Comparison of ENCODE assay signal across 10 mouse cellular contexts in the genomic region with DNA sequence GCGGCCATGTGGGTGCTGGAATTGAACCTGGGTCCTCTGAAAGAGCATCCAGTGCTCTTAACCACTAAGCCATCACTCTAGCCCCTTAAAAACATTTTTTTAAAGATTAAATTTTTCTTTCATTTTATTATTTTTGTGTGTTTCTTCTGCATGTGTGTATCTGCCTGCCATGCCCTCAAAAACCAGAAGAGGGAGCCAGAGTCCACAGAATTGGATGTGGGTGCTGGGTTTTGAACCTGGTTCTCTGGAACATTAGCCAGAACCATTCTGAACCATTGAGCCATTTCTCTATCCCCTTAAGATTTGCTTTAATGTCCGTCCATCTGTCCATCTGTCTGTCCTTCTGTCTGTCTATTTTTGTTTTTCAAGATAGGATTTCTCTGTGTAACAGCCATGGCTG. TPM values are rescaled to one million over a fixed set of nuclear protein-coding genes. Genes with fewer than 3 reads are reported as not detected.
DNase-seq lines count a peak whose midpoint lies in the region; ATAC-seq lines count a peak whose summit lies in the region.
"Had no signal": no experiment of that assay in that cellular context is flagged by ENCODE, and none has a peak within 500 bp of the region (broad histone marks: within the 10 kb centered on the region; RNA-seq: fewer than 3 reads in every experiment).

No protein-coding gene starts in this region.

- H3K27me3 ChIP-seq in liver, embryonic 13.5 days: no peaks in the 10 kb centered on the region
- no peaks in the 10 kb centered on the region; the same call in 1 of the 2 replicates for H3K27me3 ChIP-seq in splenic B cell, adult 2 months (ENCODE audit: control insufficient read depth, insufficient read depth, low read length, poor library complexity, severe bottlenecking)
- H3K27me3 ChIP-seq: limb, embryonic 15.5 days; stomach, embryonic 15.5 days had no signal

- H3K4me2 ChIP-seq in liver, embryonic 13.5 days: no peak overlapping the region
- H3K4me2 ChIP-seq: limb, embryonic 15.5 days; stomach, embryonic 15.5 days had no signal

- H3K27ac ChIP-seq in liver, embryonic 13.5 days: no peak overlapping the region
- H3K27ac ChIP-seq: limb, embryonic 15.5 days; stomach, embryonic 15.5 days had no signal

- no peak for ATAC-seq in liver, embryonic 13.5 days (ENCODE audit: low read depth)

- WGBS in liver, embryonic 13.5 days (ENCODE audit: insufficient replicate concordance): 29% methylated on average over 2 of the region's 2 CpGs

- H3K4me1 ChIP-seq in liver, embryonic 13.5 days (replicated peaks): peaks cover 20% of the 10 kb centered on the region
- H3K4me1 ChIP-seq: limb, embryonic 15.5 days; stomach, embryonic 15.5 days had no signal

- intact Hi-C loops in gastrocnemius, postnatal 14 days (cut with DNase I; ENCODE audit: low total_unique reads): loop anchor here (5.0 kb wide), 1 partner anchor 119 kb away; no protein-coding TSS in a partner anchor

- no peak overlapping the region for H3K4me3 ChIP-seq in liver, embryonic 13.5 days (replicated peaks)
- H3K4me3 ChIP-seq: limb, embryonic 15.5 days; stomach, embryonic 15.5 days had no signal

- no peak overlapping the region for H3K9ac ChIP-seq in liver, embryonic 13.5 days
- H3K9ac ChIP-seq: limb, embryonic 15.5 days; stomach, embryonic 15.5 days had no signal

- peak; percentile 57 for DNase-seq in gastrocnemius, adult 18-20 months (ENCODE audit: low spot score)
- DNase-seq in gastrocnemius, postnatal 14 days: no peak
- DNase-seq in ovary, postnatal 14 days (ENCODE audit: low spot score): peak; percentile 37
- no peak for DNase-seq in ovary, adult 18-20 months (ENCODE audit: low spot score)
- peak; percentile 44 to 54 for DNase-seq in cerebellum, postnatal 36 days
- DNase-seq in liver, embryonic 13.5 days: peak; percentile 42
- peak; percentile 83 for DNase-seq in splenic B cell, adult 2 months (ENCODE audit: low read depth, low spot score)
- DNase-seq in layer of hippocampus, adult 8-10 months (ENCODE audit: low spot score in 2 of 2): no peak

- no peaks in the 10 kb centered on the region for H3K9me3 ChIP-seq in liver, embryonic 13.5 days (replicated peaks)
- H3K9me3 ChIP-seq: limb, embryonic 15.5 days; stomach, embryonic 15.5 days had no signal

- no peaks in the 10 kb centered on the region for H3K36me3 ChIP-seq in liver, embryonic 13.5 days
- H3K36me3 ChIP-seq in splenic B cell, adult 2 months (ENCODE audit: control insufficient read depth, insufficient read depth, low read length, poor library complexity, severe bottlenecking): 0 out of 2 replicates have a peak, but pooled peaks cover 3% of the 10 kb centered on the region
- H3K36me3 ChIP-seq: limb, embryonic 15.5 days; stomach, embryonic 15.5 days had no signal

RNA-seq across cellular contexts. Expression of a gene that starts 11.6 kb away (rescaled TPM):
- 10 to 100 TPM; 18.8 to 43.0 TPM for total RNA-seq in gastrocnemius, adult 18-20 months (2021)
- total RNA-seq in gastrocnemius, postnatal 14 days (2021): 10 to 100 TPM; 31.0 to 31.6 TPM
- 2.3 and 2.5 TPM in 2 replicates for polyA plus RNA-seq in liver, embryonic 13.5 days (2015; fragmentation: Nextera tagmentation; extraction: Ambion mirVana)
- 10 to 100 TPM; 11.5 to 15.8 (median 15.4) TPM for total RNA-seq in layer of hippocampus, adult 8-10 months (2022)

RNA-seq across cellular contexts. Expression of a gene that starts 17.4 kb away (rescaled TPM):
- total RNA-seq in gastrocnemius, adult 18-20 months (2021): under 1 TPM; 0.27 to 0.90 TPM
- total RNA-seq in gastrocnemius, postnatal 14 days (2021): under 1 TPM; 0.40 to 0.53 TPM
- not detected in 2 replicates for polyA plus RNA-seq in liver, embryonic 13.5 days (2015; fragmentation: Nextera tagmentation; extraction: Ambion mirVana)
- total RNA-seq in layer of hippocampus, adult 8-10 months (2022): under 1 TPM in 2 of 4 experiments, not detected in 2; 0.45 to 0.55 TPM

RNA-seq across cellular contexts. Expression of a gene that starts 35.2 kb away (rescaled TPM):
- total RNA-seq in gastrocnemius, adult 18-20 months (2021): 10 to 100 TPM in 1 of 2 experiments, 1 to 10 TPM in 1; 9.8 to 15.5 TPM
- 10 to 100 TPM; 24.4 to 26.3 TPM for total RNA-seq in gastrocnemius, postnatal 14 days (2021)
- polyA plus RNA-seq in liver, embryonic 13.5 days (2015; fragmentation: Nextera tagmentation; extraction: Ambion mirVana): 20.0 and 21.8 TPM in 2 replicates
- 10 to 100 TPM; 56.6 to 94.6 (median 77.2) TPM for total RNA-seq in layer of hippocampus, adult 8-10 months (2022)

RNA-seq across cellular contexts. Expression of a gene that starts 49.8 kb away (rescaled TPM):
- 1 to 10 TPM; 2.2 to 3.5 TPM for total RNA-seq in gastrocnemius, adult 18-20 months (2021)
- total RNA-seq in gastrocnemius, postnatal 14 days (2021): 1 to 10 TPM; 2.7 to 3.7 TPM
- polyA plus RNA-seq in liver, embryonic 13.5 days (2015; fragmentation: Nextera tagmentation; extraction: Ambion mirVana): 0.28 and 0.38 TPM in 2 replicates
- total RNA-seq in layer of hippocampus, adult 8-10 months (2022): 1 to 10 TPM; 1.9 to 4.3 (median 3.9) TPM

RNA-seq across cellular contexts. Expression of a gene that starts 56.3 kb away (rescaled TPM):
- 10 to 100 TPM; 13.1 to 17.2 TPM for total RNA-seq in gastrocnemius, adult 18-20 months (2021)
- total RNA-seq in gastrocnemius, postnatal 14 days (2021): 10 to 100 TPM; 10.7 to 11.4 TPM
- 7.4 and 8.9 TPM in 2 replicates for polyA plus RNA-seq in liver, embryonic 13.5 days (2015; fragmentation: Nextera tagmentation; extraction: Ambion mirVana)
- 10 to 100 TPM; 13.7 to 18.3 (median 16.4) TPM for total RNA-seq in layer of hippocampus, adult 8-10 months (2022)

Comparison
In these comparisons a context has a peak if more than half of its experiments do, and no peak if none do; other contexts are left out.
1. DNase-seq: peak in gastrocnemius, adult 18-20 months (single experiment), ovary, postnatal 14 days (single experiment), cerebellum, postnatal 36 days (2 of 2), liver, embryonic 13.5 days (single experiment) and splenic B cell, adult 2 months (single experiment); none in gastrocnemius, postnatal 14 days (single experiment), ovary, adult 18-20 months (single experiment) and layer of hippocampus, adult 8-10 months (0 of 2).